ENCODE assay signal across 9 mouse cellular contexts in genomic region chr15:100463712-100464111, GRCm38 (mm10). TPM values are rescaled to one million over a fixed set of nuclear protein-coding genes. Genes with fewer than 3 reads are reported as not detected.
DNase-seq lines count a peak whose midpoint lies in the region; ATAC-seq and TF ChIP-seq lines count a peak whose summit lies in the region.
"Had no signal": no experiment of that assay in that cellular context is flagged by ENCODE, and none has a peak within 500 bp of the region (broad histone marks: within the 10 kb centered on the region; RNA-seq: fewer than 3 reads in every experiment).

No protein-coding gene starts in this region.

- no peak overlapping the region for H3K9ac ChIP-seq in embryonic facial prominence, embryonic 14.5 days (ENCODE audit: low read depth, low read length)
- no peak overlapping the region for H3K9ac ChIP-seq in stomach, postnatal 0 days (ENCODE audit: low read length)
- H3K9ac ChIP-seq: limb, embryonic 13.5 days had no signal

- no peaks in the 10 kb centered on the region for H3K9me3 ChIP-seq in embryonic facial prominence, embryonic 14.5 days (ENCODE audit: control insufficient read depth, low read length)
- no peaks in the 10 kb centered on the region for H3K9me3 ChIP-seq in stomach, postnatal 0 days (ENCODE audit: control insufficient read depth, low read length)
- H3K9me3 ChIP-seq: limb, embryonic 13.5 days had no signal

- H3K4me2 ChIP-seq in embryonic facial prominence, embryonic 14.5 days (ENCODE audit: low read depth, low read length): no peak overlapping the region
- H3K4me2 ChIP-seq in stomach, postnatal 0 days (replicated peaks; ENCODE audit: low read depth): no peak overlapping the region
- H3K4me2 ChIP-seq: limb, embryonic 13.5 days had no signal

- 19% methylated on average over 6 of the region's 6 CpGs for WGBS in embryonic facial prominence, embryonic 14.5 days
- WGBS in stomach, postnatal 0 days: 26% methylated on average over 6 of the region's 6 CpGs

- no peak for ATAC-seq in embryonic facial prominence, embryonic 14.5 days (ENCODE audit: low read depth)
- peak; percentile 41 for ATAC-seq in stomach, postnatal 0 days (ENCODE audit: low FRiP score, low TSS enrichment)

- 0 out of 2 replicates have a peak, but pooled peaks cover 4% of the 10 kb centered on the region for H3K4me1 ChIP-seq in embryonic facial prominence, embryonic 14.5 days (ENCODE audit: control insufficient read depth, insufficient read depth, low read length)
- H3K4me1 ChIP-seq in stomach, postnatal 0 days (replicated peaks; ENCODE audit: control insufficient read depth, insufficient read depth): no peaks in the 10 kb centered on the region

- DNase-seq in gastrocnemius, adult 18-20 months (ENCODE audit: low spot score): peak; percentile 68
- DNase-seq in gastrocnemius, postnatal 25 days: no peak
- peak; percentile 81 to 83 for DNase-seq in B cell, adult 2 months
- peak; percentile 75 for DNase-seq in adrenal gland, postnatal 25 days
- peak; percentile 66 for DNase-seq in embryonic facial prominence, embryonic 14.5 days (ENCODE audit: low spot score)
- peak; percentile 75 to 76 for DNase-seq in layer of hippocampus, adult 2 months (ENCODE audit: low spot score in 2 of 2)
- peak; percentile 63 to 78 for DNase-seq in lung, postnatal 4 days
- DNase-seq in stomach, postnatal 0 days (ENCODE audit: low spot score): peak; percentile 79

- peak; percentile 87 for TF ChIP-seq CTCF in layer of hippocampus, adult 2 months (conservative IDR thresholded peaks at IDR 0.05)
- peak; percentile 81 for TF ChIP-seq CTCF in stomach, postnatal 0 days (IDR thresholded peaks at IDR 0.05; ENCODE audit: low read depth)

- no peak overlapping the region for H3K27ac ChIP-seq in embryonic facial prominence, embryonic 14.5 days (replicated peaks; ENCODE audit: low read depth, low read length)
- no peak overlapping the region for H3K27ac ChIP-seq in layer of hippocampus, adult 2 months
- H3K27ac ChIP-seq in stomach, postnatal 0 days (replicated peaks): no peak overlapping the region
- H3K27ac ChIP-seq: limb, embryonic 13.5 days had no signal

- no peak for TF ChIP-seq EP300 in stomach, postnatal 0 days (optimal IDR thresholded peaks at IDR 0.05)

- H3K27me3 ChIP-seq in embryonic facial prominence, embryonic 14.5 days (replicated peaks; ENCODE audit: control insufficient read depth, insufficient read depth, low read length): no peaks in the 10 kb centered on the region
- H3K27me3 ChIP-seq in stomach, postnatal 0 days (ENCODE audit: control insufficient read depth, insufficient read depth, low read length): no peaks in the 10 kb centered on the region

- no peaks in the 10 kb centered on the region for H3K36me3 ChIP-seq in embryonic facial prominence, embryonic 14.5 days (ENCODE audit: control insufficient read depth, insufficient read depth, low read length)
- H3K36me3 ChIP-seq in stomach, postnatal 0 days (ENCODE audit: control insufficient read depth, insufficient read depth, low read length): no peaks in the 10 kb centered on the region
- H3K36me3 ChIP-seq: limb, embryonic 13.5 days had no signal

- H3K4me3 ChIP-seq in embryonic facial prominence, embryonic 14.5 days (ENCODE audit: low read depth, low read length): no peak overlapping the region
- no peak overlapping the region for H3K4me3 ChIP-seq in layer of hippocampus, adult 2 months
- H3K4me3 ChIP-seq in stomach, postnatal 0 days (ENCODE audit: low read depth, low read length): no peak overlapping the region
- H3K4me3 ChIP-seq: limb, embryonic 13.5 days had no signal

RNA-seq across cellular contexts. Expression of gene Letmd1, which starts 5.1 kb away (rescaled TPM):
- total RNA-seq in gastrocnemius, adult 18-20 months (2021): 1 to 10 TPM; 6.7 to 7.5 TPM
- total RNA-seq in gastrocnemius, postnatal 25 days (2021): 1 to 10 TPM; 9.1 to 9.9 TPM
- total RNA-seq in adrenal gland, postnatal 25 days (2021): 123 and 143 TPM in 2 replicates
- polyA plus RNA-seq in embryonic facial prominence, embryonic 14.5 days (2014; fragmentation: Nextera tagmentation; extraction: Ambion mirVana): 26.6 and 30.4 TPM in 2 replicates
- 10 to 100 TPM; 57.1 to 62.9 TPM for total RNA-seq in layer of hippocampus, adult 2 months (2021)
- polyA plus RNA-seq in stomach, postnatal 0 days (2015; fragmentation: Nextera tagmentation; extraction: Ambion mirVana): 9.8 and 10.9 TPM in 2 replicates

RNA-seq across cellular contexts. Expression of gene Csrnp2, which starts 31.6 kb away (rescaled TPM):
- total RNA-seq in gastrocnemius, adult 18-20 months (2021): 1 to 10 TPM; 3.2 to 3.7 TPM
- total RNA-seq in gastrocnemius, postnatal 25 days (2021): 1 to 10 TPM; 2.1 to 2.6 TPM
- 6.8 and 8.2 TPM in 2 replicates for total RNA-seq in adrenal gland, postnatal 25 days (2021)
- 15.5 and 17.3 TPM in 2 replicates for polyA plus RNA-seq in embryonic facial prominence, embryonic 14.5 days (2014; fragmentation: Nextera tagmentation; extraction: Ambion mirVana)
- 10 to 100 TPM; 23.3 to 23.9 TPM for total RNA-seq in layer of hippocampus, adult 2 months (2021)
- polyA plus RNA-seq in stomach, postnatal 0 days (2015; fragmentation: Nextera tagmentation; extraction: Ambion mirVana): 2.6 and 2.8 TPM in 2 replicates

RNA-seq across cellular contexts. Expression of gene Slc11a2, which starts 38.8 kb away (rescaled TPM):
- 10 to 100 TPM; 34.5 to 40.0 TPM for total RNA-seq in gastrocnemius, adult 18-20 months (2021)
- 10 to 100 TPM; 36.7 to 41.9 TPM for total RNA-seq in gastrocnemius, postnatal 25 days (2021)
- 105 and 111 TPM in 2 replicates for total RNA-seq in adrenal gland, postnatal 25 days (2021)
- polyA plus RNA-seq in embryonic facial prominence, embryonic 14.5 days (2014; fragmentation: Nextera tagmentation; extraction: Ambion mirVana): 15.5 and 17.0 TPM in 2 replicates
- 10 to 100 TPM; 62.0 to 67.5 TPM for total RNA-seq in layer of hippocampus, adult 2 months (2021)
- polyA plus RNA-seq in stomach, postnatal 0 days (2015; fragmentation: Nextera tagmentation; extraction: Ambion mirVana): 12.2 and 15.8 TPM in 2 replicates

RNA-seq across cellular contexts. Expression of gene Gm5475, which starts 41.8 kb away (rescaled TPM):
- total RNA-seq in gastrocnemius, adult 18-20 months (2021): under 1 TPM in 1 of 2 experiments, not detected in 1; 0.09 TPM
- not detected for total RNA-seq in gastrocnemius, postnatal 25 days (2021)
- not detected in 2 replicates for total RNA-seq in adrenal gland, postnatal 25 days (2021)
- 0.14 TPM in 1 of 2 replicates, not detected in the other for polyA plus RNA-seq in embryonic facial prominence, embryonic 14.5 days (2014; fragmentation: Nextera tagmentation; extraction: Ambion mirVana)
- total RNA-seq in layer of hippocampus, adult 2 months (2021): not detected
- 0.11 and 0.15 TPM in 2 replicates for polyA plus RNA-seq in stomach, postnatal 0 days (2015; fragmentation: Nextera tagmentation; extraction: Ambion mirVana)

Comparison
In these comparisons a context has a peak if more than half of its experiments do, and no peak if none do; other contexts are left out.
1. RNA of gene Letmd1, which starts 5.1 kb away (total RNA-seq): 123 to 143 TPM in adrenal gland, postnatal 25 days and 57.1 to 62.9 TPM in layer of hippocampus, adult 2 months; 9.1 to 9.9 TPM in gastrocnemius, postnatal 25 days and 6.7 to 7.5 TPM in gastrocnemius, adult 18-20 months; every median in the first group is over 4 times any median in the second.